Mouse (Mus musculus) natural killer cell, adult 2 months (primary cell): ENCODE measurements around the gene Ifna4.
A peak's percentile ranks its signal among the peaks of the same experiment; 100 is the strongest.

Source experiments
- DNase-seq, 2 experiments: peaks; one replicate each; pipeline ENCODE4 v3.0.0; 2022; ENCODE audit warnings: low spot score in 2 of 2

Gene Ifna4

DNA sequence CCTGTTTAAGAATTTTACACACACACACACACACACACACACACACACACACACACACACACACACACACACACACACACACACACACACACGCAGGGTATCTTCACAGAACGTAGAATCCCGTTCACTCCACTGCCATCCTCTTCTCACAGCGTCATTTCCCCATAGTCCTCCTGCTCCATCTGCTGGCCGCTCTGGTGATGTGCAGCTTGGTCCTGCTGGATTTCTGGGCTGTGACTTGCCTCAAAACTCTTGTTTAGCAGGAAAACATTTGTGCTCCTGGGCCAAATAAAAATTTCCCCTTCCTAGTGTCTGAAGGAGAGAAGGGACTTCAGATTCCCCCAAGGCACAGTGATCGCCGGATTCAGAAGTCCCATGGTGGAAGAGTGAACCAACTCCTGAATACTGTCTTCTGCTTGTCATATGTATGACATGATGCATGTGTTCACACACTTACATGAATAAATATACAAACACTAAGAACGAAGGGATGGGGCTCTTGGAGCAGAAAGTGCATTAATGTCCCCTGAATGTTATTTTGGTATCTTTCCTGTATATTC lies 25.8 kb downstream of the Ifna4 start:
- peak; percentile 71 to 80 for DNase-seq

DNA sequence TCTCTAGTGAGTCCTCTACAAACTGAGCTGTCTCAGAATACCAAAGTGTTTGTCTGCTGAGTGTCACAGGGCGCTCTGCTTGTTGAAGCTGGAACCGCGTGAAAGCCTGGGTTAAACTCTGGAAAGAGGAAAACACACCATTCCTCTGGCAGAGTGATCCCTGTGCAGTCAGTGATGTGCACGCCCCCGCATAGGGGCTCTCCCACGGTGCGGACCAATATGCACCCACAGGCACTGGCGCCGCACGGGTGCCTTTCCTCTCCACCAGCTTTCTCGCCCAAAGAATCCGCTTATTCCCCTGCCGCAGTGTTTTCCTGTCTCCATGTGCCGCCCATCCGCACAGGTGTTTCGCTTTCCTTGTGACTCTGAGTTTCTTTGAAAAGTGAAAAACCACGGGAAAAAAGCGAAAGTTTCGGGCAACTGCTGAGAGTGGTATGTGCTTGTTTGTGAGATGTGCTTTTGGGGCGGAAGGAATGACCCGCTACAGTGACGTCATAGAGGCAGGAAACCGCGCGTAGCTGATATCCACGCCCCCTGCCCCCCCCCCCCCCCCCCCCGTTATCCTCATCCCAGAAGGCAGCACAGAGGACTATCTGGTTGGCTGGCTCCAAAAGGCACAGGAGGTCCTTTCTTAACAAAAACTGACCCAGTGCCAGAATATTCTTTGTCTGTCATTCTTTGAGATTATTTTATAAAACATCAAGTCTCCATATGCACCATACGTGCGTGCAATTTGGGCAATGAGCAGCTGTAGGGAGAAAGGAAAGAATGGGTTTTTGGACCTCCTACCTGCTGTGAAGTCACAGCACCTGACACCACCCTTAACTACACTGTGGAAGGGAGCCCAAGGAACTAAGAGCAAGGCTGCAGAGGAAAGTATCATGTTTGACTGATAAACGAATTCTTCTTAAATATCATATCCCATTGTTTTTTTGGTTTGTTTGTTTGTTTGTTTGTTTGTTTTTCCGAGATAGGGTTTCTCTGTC lies 26.6 kb downstream of the Ifna4 start:
- peak; percentile 61 to 63 for DNase-seq

DNA sequence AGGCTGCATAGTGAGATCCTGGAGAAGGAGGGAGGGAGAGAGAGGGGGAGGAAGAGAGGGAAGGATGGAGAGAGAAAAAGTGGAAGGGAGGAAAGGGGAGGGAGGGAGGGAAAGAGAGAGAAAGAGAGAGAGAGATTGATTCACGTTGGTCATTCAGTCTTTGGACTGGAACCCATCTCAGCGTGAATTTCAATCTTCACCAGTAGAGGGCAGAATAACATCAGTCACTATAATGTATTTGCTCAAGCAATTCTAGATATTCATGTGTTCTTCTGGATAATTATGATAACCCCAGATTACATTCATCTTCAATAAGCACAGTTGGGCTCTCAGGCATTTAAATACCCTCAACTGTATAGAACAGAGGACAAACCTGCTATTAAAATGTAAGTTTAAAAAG lies 31.0 kb downstream of the Ifna4 start:
- DNase-seq, result peak in 1 of 2 experiments; percentile 17

DNA sequence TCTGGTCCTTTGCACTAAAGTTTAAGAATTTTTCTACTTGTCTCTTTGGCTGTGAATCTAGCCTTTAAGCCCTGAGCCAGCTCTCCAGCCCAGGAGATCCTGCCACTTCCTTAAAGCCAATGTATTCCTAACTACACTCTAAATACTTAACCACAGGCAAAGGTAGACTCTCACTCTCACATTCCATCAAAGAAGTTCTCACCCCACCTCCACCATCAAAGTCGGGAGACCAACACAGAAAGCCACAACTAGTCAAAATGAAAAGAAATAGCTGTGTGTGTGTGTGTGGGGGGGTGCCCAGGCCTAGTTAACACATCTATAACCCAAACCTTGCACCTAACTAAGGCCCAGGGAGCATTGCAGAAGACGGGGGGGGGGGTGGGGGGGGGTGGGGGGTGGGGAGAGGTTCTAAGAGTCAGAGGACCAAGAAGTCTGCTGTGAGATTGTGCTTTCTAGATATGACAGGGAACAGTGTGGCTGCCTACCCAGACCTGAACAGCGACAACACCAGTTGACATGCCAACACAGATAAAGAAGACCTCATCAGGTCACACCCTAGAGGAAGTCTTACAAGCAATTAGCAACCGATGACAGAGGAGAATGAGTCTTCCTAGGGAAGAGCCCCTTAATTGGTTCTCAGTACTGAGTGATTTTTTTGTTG lies 33.9 kb downstream of the Ifna4 start:
- DNase-seq, result no peak

DNA sequence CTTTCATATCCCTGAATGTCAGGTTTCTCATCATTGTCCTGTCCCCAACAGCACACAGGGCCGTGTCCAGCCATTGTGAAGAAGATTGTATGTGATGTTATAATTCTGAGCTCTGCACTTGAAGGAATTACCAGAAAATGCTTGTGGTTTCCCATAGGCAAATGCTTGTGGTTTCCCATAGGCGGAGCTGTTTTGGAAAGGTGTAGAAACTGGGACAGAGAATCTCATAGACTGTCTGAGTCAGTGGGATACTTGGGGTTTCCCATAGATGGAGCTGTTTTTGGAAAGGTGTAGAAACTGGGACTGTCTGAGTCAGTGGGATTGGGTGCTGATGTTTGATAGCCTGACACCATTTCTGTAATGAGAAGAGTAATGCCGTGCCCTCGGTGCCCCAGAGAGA lies 34.9 kb downstream of the Ifna4 start:
- no peak for DNase-seq

DNA sequence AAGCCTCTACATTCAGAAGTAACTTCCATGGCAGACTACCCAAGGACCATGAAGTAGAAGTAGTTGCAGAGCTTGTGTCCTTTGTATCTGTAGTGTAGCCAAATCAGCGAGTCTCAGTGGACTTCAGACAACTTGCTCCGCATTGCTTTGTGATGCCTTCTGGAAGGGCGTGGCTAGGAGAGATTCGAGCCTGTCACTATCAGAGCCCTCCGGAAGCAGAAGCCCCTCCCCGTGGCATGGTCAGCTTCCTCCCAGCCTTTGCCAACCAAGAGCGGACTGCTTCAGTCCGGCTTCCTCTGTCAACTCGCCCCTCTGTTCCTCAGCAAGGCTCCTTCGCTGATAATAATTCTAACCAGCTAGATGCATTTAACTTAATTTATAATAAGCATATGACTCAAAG lies 36.6 kb downstream of the Ifna4 start:
- peak; percentile 23 to 33 for DNase-seq

DNA sequence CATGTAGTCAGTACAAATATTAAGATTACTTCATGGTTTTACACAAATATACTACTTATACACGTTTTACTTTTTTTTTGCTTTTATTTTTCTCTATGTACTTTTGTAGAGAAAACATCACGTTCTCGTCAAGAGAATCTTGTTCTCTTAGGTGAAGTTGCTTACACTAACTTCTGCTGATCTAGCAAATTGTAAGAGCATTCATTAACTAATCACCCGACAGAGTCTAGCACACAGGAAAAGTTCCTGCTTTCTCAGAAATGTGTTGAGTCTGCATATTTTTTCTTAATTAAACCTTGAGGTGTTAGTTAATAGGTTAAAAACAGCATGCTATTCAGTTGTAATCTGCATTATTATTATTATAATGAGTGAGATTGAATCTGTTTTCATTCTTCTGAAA lies 37.1 kb downstream of the Ifna4 start:
- DNase-seq, result no peak

DNA sequence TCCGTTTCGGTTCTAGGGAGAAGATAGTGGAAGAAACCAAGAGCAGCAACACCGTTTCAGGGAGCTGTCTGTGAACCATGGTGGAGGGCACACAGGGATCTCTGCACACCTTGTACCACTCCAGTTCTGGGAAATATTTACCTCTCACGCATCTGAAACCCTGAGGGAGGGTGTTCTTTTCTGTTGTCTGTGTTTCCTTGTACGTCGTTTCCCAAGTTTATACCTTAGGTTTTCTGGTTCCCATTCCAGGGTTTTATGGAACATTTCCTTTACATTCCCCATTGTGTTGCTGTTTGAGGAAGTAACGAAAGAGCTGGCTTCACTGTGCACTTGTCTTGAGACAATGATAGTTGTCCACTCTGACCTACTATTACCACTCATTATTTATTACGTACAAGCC lies 38.4 kb downstream of the Ifna4 start, which contains the start of gene Ifne:
Ifne (minus strand) TSS at position 101 of the 400 bp plus-strand sequence.
- DNase-seq, result no peak

DNA sequence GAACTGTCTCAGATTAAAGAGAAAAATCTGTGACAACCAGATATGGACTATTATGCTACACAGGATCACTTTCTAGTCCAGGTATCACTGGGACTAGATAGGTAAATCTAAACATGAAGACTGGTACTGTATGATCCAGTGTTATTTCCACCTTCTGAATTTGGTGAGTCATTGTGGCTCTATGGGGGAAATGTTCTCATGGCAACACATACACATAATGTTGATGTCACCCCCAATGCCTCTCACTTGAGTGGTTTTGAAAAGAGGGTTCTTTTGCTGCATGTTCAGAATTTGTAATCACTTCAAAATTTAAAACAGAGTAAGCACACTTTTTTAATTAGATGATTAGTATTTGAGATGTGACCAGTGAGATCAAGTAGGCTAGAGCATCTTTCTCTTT lies 46.6 kb downstream of the Ifna4 start:
- DNase-seq, result no peak
